Mouse (Mus musculus) bone marrow, adult 2 months (tissue): Measurements from ENCODE around the gene Tubb3. TPM values are rescaled to one million over a fixed set of nuclear protein-coding genes. Genes with fewer than 3 reads are reported as not detected.
A peak's percentile ranks its signal among the peaks of the same experiment; 100 is the strongest.
"Not testable (repeated sequence)": the region's sequence is repeated elsewhere in the genome, so short reads cannot be mapped to it uniquely, and the experiment has no call there.

ENCODE experiments used
- H3K27ac ChIP-seq: fragments of 200-500 bp; 2 replicates; pipeline ENCODE4 v1.5.1; 2012; ENCODE audit warnings: low read depth, mild to moderate bottlenecking, control low read depth, inconsistent platforms, low read length; ENCODE audit not compliant: control insufficient read depth, poor library complexity, insufficient read depth
- H3K4me1 ChIP-seq: fragments of 200-500 bp; 2 replicates; pipeline ENCODE4 v1.6.1; 2011; ENCODE audit warnings: low read length; ENCODE audit not compliant: control insufficient read depth, insufficient read depth
- H3K4me3 ChIP-seq: fragments of 200-500 bp; replicated peaks from 2 replicates; pipeline ENCODE3; 2011; ENCODE audit warnings: mild to moderate bottlenecking, low read depth, low read length, control low read depth; ENCODE audit not compliant: control insufficient read depth
- CTCF ChIP-seq: fragments of 200-500 bp; IDR thresholded peaks from 2 replicates; pipeline ENCODE4 v1.5.1; 2011; ENCODE audit warnings: low read length, control low read depth; ENCODE audit not compliant: control insufficient read depth, insufficient read depth
- POLR2A ChIP-seq: fragments of 200-500 bp; IDR thresholded peaks from 2 replicates; pipeline ENCODE4 v1.6.1; 2011; ENCODE audit warnings: low read depth, mild to moderate bottlenecking, control low read depth, low read length, borderline replicate concordance; ENCODE audit not compliant: control insufficient read depth
- WGBS: fragments of 180-500 bp; shearing (Covaris S2); methylation state at CpG from one replicate; pipeline ENCODE4 v1.1.7; 2018; 5-methylcytosine and 5-hydroxymethylcytosine counted together
- polyA plus RNA-seq: library from polyadenylated mRNA; stranded (reverse); fragments of >200 nt; gene quantifications from 2 replicates; pipeline ENCODE4 v1.2.4, GENCODE M21; 2011; ENCODE audit warnings: low replicate concordance; ENCODE audit not compliant: missing spikeins, insufficient read depth, insufficient read length

Gene Tubb3
- polyA plus RNA-seq, 1 experiment, result 1.4 TPM

- Histone ChIP-seq H3K4me3 (no peak overlapping the region), H3K27ac (no peak overlapping the region), H3K4me1 (no peaks in the 10 kb centered on the region)
- TF ChIP-seq CTCF (no peak), POLR2A (no peak)
- WGBS, result 93% methylated on average over 16 of the region's 16 CpGs
These were observed 21.2 kb downstream of the Tubb3 start for GRCm38 (mm10) chr8:123432381-123432780.

- H3K4me1 ChIP-seq, H3K4me3 ChIP-seq, H3K27ac ChIP-seq: not testable (repeated sequence)
- 96% methylated on average over 47 of the region's 47 CpGs for WGBS
These were observed 22.2 kb downstream of the Tubb3 start for GRCm38 (mm10) chr8:123433241-123433974.

- H3K4me1 ChIP-seq, result no peaks in the 10 kb centered on the region
- 54% methylated on average over 2 of the region's 2 CpGs for WGBS
These were observed 30.6 kb downstream of the Tubb3 start for GRCm38 (mm10) chr8:123441788-123442187.

GRCm38 (mm10) chr8:123442351-123442750 lies 31.1 kb downstream of the Tubb3 start:
- Histone ChIP-seq H3K27ac (no peak overlapping the region), H3K4me3 (peak overlapping the region; percentile 4), H3K4me1 (no peaks in the 10 kb centered on the region)
- 86% methylated on average over 5 of the region's 5 CpGs for WGBS
- no peak for TF ChIP-seq CTCF
- TF ChIP-seq POLR2A, result no peak

More at GRCm38 (mm10) chr8:123441788-123442187, 30.6 kb downstream of the Tubb3 start:
- Histone ChIP-seq H3K27ac (no peak overlapping the region), H3K4me3 (no peak overlapping the region)
- no peak for TF ChIP-seq CTCF

- WGBS, result under 1% methylated on average over 41 of the region's 41 CpGs
- Histone ChIP-seq H3K4me3 (peak overlapping the region; percentile 75), H3K4me1 (peaks cover 2% of the 10 kb centered on the region; the same call in 1 of the 2 replicates), H3K27ac (peak overlapping the region; percentile 53)
- peak; percentile 58; the same call in 1 of the 2 replicates for TF ChIP-seq POLR2A
- TF ChIP-seq CTCF, result peak; percentile 83
These were observed 31.8 kb downstream of the Tubb3 start for GRCm38 (mm10) chr8:123442871-123443575.

- Histone ChIP-seq H3K27ac (peak overlapping the region; percentile 53), H3K4me1 (peaks cover 2% of the 10 kb centered on the region; the same call in 1 of the 2 replicates), H3K4me3 (peak overlapping the region; percentile 75)
- TF ChIP-seq CTCF, result no peak
- TF ChIP-seq POLR2A, result no peak
- 0% methylated on average over 4 of the region's 4 CpGs for WGBS
These were observed 32.3 kb downstream of the Tubb3 start for GRCm38 (mm10) chr8:123443576-123443921.

- peaks cover 2% of the 10 kb centered on the region; the same call in 1 of the 2 replicates for H3K4me1 ChIP-seq
- H3K27ac ChIP-seq, result peak overlapping the region; percentile 76
- TF ChIP-seq POLR2A, result no peak
- TF ChIP-seq CTCF, result no peak
- WGBS, result 8% methylated on average over 6 of the region's 6 CpGs
- peak overlapping the region; percentile 19 for H3K4me3 ChIP-seq
These were observed 32.9 kb downstream of the Tubb3 start for GRCm38 (mm10) chr8:123444131-123444530.

- peaks cover 3% of the 10 kb centered on the region for H3K4me1 ChIP-seq
- WGBS, result 83% methylated on average over 10 of the region's 10 CpGs
- H3K27ac ChIP-seq, result no peak overlapping the region
- H3K4me3 ChIP-seq, result no peak overlapping the region
- no peak for TF ChIP-seq CTCF
- TF ChIP-seq POLR2A, result no peak
These were observed 34.8 kb downstream of the Tubb3 start for GRCm38 (mm10) chr8:123445981-123446380.
